Mouse (Mus musculus) macrophage (primary cell): ENCODE results near the gene Sox1. TPM values are rescaled to one million over a fixed set of nuclear protein-coding genes. Genes with fewer than 3 reads are reported as not detected.

Experiments
- H3K27ac ChIP-seq: fragments of 350-480 bp; formaldehyde crosslinking; 2 replicates; pipeline ENCODE4 v1.9.0; 2021
- H3K36me3 ChIP-seq: fragments of 350-480 bp; formaldehyde crosslinking; 2 replicates; pipeline ENCODE4 v1.9.0; 2021; ENCODE audit errors: inconsistent target
- H3K4me3 ChIP-seq: fragments of 350-480 bp; formaldehyde crosslinking; 2 replicates; pipeline ENCODE4 v1.9.0; 2021; ENCODE audit errors: inconsistent target
- H3K79me2 ChIP-seq: fragments of 350-480 bp; formaldehyde crosslinking; 2 replicates; pipeline ENCODE4 v1.9.0; 2021; ENCODE audit errors: inconsistent target
- WGBS: methylation state at CpG from one replicate; pipeline ENCODE4 v1.1.7; 2026; ENCODE audit warnings: inconsistent platforms; ENCODE audit not compliant: missing documents; 5-methylcytosine and 5-hydroxymethylcytosine counted together
- polyA plus RNA-seq: library from polyadenylated mRNA; stranded (reverse); fragments of 250-400 nt; gene quantifications from 3 replicates; pipeline ENCODE4 v1.2.4, GENCODE M21; 2018; ENCODE audit warnings: inconsistent platforms

The Sox1 gene
- polyA plus RNA-seq, 1 experiment from 2014 or later = not detected

- no peak overlapping the region for H3K27ac ChIP-seq
- no peaks in the 10 kb centered on the region for H3K36me3 ChIP-seq
- WGBS = 3% methylated on average over 59 of the region's 59 CpGs
- no peak overlapping the region for H3K4me3 ChIP-seq
- H3K79me2 ChIP-seq = no peaks in the 10 kb centered on the region
These were observed 2.3 kb downstream of the Sox1 start for GRCm38 (mm10) chr8:12397346-12397925.

DNA sequence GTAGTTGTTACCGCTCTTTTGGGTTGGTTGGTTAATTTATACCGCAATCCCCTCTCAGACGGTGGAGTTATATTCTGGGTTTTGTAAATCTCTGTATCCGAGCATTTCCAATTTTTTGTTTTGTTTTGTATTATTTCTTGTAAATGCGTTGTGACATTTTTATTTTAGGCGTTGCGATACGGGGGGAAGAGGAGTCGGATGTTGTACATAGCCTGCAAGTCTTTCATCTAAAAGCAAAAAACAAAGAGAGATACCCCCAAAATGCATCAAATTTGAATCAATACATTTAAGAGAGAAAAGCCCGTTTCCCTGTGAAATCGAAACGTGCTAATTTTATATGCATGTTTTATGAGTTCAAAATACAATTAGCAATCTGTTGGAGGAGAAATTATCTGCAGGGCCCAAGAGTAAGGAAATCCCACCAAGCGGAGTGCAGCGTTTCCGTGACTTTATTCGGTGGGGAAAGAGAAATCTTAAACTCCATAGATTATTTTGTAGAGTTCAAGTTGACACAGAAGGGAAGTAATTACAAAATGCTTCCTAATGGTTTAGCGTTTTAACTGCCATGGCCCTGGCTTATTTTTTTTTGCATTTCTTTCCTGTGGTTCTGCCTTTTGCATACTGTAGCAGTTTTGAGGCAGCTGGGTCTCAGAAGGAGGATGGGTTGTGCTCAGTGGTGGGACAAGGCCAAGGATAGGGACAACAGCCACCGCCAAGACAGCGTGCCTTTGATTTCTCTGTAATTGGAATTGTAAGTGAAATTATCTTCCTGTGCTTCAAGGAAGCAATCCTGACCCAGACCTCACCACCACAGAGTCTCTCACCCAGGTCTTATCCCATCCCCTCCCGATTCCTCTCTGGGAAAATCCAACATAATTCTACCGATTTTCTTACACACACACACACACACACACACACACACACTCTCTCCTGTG lies 3.2 kb downstream of the Sox1 start:
- Histone ChIP-seq H3K4me3 (no peak overlapping the region), H3K79me2 (no peaks in the 10 kb centered on the region), H3K36me3 (no peaks in the 10 kb centered on the region), H3K27ac (no peak overlapping the region)
- WGBS = 9% methylated on average over 21 of the region's 21 CpGs

DNA sequence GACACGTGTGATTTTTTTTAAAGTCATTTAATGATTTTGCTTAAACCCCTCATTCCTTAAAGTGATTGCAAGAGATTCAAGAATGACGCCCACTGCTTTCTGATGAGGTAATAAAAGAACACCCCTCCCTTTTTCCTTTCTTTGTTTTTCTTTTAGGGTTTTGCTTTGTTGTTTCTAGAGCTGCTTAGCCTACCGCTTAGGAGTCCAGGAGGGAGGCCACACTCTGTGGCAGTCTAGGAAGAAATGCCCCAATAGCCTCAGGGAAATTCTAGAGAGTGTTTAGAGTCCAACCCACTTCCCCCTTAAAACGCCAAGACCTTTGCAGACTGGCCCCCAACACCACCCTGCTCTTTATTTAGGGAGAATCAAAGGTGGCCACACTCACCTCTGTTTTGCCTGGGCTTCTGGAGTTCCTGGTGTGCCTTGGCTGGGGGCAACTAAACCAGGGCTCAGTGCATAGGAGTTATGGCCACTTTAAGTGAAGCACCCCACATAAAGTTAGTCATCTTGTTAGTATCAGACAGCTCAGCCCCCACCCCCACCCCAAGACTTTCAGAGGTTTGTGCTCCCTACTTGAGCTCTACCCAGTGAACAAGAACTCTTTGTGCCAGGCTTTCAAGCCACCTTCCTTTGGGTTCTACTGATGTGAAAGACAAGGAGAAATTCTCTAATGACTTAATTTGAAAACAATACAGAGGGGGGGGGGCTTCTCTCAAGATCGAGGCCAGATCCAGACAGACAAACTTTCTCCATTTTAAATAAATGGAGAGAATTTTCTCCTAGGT lies 4.5 kb downstream of the Sox1 start:
- Histone ChIP-seq H3K79me2 (no peaks in the 10 kb centered on the region), H3K36me3 (no peaks in the 10 kb centered on the region), H3K27ac (no peak overlapping the region), H3K4me3 (no peak overlapping the region)
- 12% methylated on average over 5 of the region's 5 CpGs for WGBS

GRCm38 (mm10) chr8:12400611-12401390 lies 5.7 kb downstream of the Sox1 start:
- H3K36me3 ChIP-seq = no peaks in the 10 kb centered on the region
- H3K79me2 ChIP-seq = no peaks in the 10 kb centered on the region
- WGBS = 7% methylated on average over 39 of the region's 44 CpGs
- H3K4me3 ChIP-seq = no peak overlapping the region
- H3K27ac ChIP-seq = no peak overlapping the region

DNA sequence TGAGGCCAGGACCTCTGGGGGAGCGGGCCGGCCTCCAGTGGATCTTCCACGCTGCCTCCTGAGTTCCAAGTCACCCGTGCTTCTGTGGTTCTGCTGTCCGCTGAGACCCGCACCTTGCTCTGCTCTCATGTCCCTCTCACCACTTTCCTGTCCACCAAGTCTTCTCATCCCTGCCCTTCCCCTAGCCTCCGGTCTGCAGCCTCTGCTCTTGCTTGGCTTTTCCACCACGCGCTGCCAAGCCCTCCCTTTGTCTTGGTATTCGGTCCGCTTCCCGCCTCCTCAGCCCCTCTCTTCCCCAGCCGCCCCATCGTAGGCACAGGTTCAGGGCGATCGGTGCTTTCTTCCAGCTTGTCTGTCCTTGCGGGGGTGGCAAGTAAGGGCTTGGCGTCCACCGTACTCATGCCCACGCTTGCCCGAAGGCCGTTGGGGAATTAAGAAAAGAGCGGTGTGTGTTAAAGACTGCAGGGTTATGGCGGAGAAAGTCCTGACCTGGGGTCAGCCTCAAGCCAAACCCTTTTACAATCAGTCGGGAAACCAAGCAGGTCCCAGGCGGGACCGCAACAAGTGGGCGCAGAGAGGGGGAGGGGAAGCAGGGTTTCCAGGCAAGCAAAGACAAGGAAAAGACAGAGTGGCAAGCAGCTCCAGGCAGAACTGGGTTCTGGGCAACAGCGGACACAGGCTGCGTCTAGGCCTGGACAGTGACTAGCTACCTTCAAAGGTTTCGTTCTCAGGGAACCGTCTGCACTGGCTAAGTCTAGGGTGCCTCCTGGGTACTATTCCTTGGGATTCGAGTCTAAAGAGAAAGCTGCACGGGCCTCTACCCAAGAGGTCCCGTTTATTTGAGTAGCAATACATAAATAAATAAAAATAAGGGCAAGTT lies 6.5 kb downstream of the Sox1 start:
- H3K4me3 ChIP-seq = no peak overlapping the region
- WGBS = 6% methylated on average over 35 of the region's 35 CpGs
- H3K27ac ChIP-seq = no peak overlapping the region
- H3K79me2 ChIP-seq = no peaks in the 10 kb centered on the region
- no peaks in the 10 kb centered on the region for H3K36me3 ChIP-seq

GRCm38 (mm10) chr8:12402709-12403108 lies 7.6 kb downstream of the Sox1 start:
- H3K4me3 ChIP-seq = no peak overlapping the region
- H3K36me3 ChIP-seq = no peaks in the 10 kb centered on the region
- WGBS = 12% methylated on average over 9 of the region's 9 CpGs
- no peaks in the 10 kb centered on the region for H3K79me2 ChIP-seq
- H3K27ac ChIP-seq = no peak overlapping the region

DNA sequence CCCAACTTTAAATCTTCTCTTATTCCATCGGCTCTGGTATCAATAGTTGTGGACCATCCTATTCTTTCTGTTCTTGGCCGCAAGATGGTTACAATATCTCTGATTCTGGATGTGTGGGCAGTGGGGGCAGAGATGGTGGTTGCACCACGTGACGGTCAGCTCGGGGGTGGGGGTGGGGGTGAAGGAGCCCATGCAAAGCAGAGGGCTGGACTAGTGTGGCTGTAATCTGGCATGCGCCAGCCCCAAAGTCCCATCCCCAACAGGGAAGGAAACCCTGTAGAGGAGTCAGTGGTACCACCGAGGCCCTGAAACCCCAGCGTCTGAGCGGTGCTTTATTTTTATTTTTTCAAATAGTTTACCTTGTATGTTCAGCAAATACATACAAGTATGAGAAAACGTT lies 12.9 kb downstream of the Sox1 start:
- no peak overlapping the region for H3K27ac ChIP-seq
- WGBS = 26% methylated on average over 10 of the region's 10 CpGs
- no peaks in the 10 kb centered on the region for H3K79me2 ChIP-seq
- H3K4me3 ChIP-seq = no peak overlapping the region
- no peaks in the 10 kb centered on the region for H3K36me3 ChIP-seq

DNA sequence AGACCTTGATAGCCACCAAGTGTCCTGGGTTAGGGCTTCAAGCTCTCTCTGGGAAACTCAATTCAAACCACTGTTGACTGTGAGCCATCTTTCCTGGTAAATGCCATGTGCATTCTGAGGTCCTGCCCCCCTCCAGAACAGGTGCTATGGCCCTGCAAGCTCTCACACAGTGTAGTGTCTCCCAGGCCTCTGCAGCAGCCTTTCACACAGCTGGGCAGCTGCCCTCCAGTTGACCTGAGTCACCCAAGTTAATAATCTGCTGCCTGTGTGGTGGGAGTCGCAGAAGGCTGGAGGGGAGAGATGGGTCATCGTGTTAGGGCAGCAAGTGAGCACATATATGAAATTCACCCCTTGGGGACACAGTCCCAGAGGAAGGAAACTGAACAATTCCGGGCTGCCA lies 14.9 kb downstream of the Sox1 start:
- no peak overlapping the region for H3K27ac ChIP-seq
- H3K36me3 ChIP-seq = no peaks in the 10 kb centered on the region
- 79% methylated on average over 3 of the region's 3 CpGs for WGBS
- no peaks in the 10 kb centered on the region for H3K79me2 ChIP-seq
- H3K4me3 ChIP-seq = no peak overlapping the region

- Histone ChIP-seq H3K36me3 (no peaks in the 10 kb centered on the region), H3K4me3 (no peak overlapping the region), H3K79me2 (no peaks in the 10 kb centered on the region), H3K27ac (no peak overlapping the region)
- WGBS = 89% methylated on average over 2 of the region's 2 CpGs
These were observed 22.0 kb downstream of the Sox1 start for GRCm38 (mm10) chr8:12417056-12417455.

DNA sequence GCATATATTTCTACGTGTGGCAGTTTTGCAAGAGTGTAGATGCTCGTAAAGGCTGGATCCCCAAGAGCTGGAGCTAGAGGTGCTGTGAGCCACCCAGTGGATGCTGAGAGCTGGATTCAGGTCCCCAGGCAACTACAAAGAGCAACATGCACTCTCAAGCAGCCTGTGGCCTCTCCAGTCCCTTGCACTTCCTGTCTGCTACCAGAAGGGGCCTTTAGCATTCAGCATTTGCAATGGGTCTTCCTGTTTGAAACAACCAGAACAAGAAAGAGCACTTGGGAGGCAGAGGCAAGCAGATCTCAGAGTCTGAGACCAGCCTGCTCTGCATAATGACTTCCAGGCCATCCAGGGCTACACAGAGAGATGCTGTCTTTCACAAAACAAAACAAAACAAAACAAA lies 25.4 kb downstream of the Sox1 start:
- H3K79me2 ChIP-seq = no peaks in the 10 kb centered on the region
- 73% methylated on average over 2 of the region's 2 CpGs for WGBS
- H3K27ac ChIP-seq = no peak overlapping the region
- no peaks in the 10 kb centered on the region for H3K36me3 ChIP-seq
- H3K4me3 ChIP-seq = no peak overlapping the region

DNA sequence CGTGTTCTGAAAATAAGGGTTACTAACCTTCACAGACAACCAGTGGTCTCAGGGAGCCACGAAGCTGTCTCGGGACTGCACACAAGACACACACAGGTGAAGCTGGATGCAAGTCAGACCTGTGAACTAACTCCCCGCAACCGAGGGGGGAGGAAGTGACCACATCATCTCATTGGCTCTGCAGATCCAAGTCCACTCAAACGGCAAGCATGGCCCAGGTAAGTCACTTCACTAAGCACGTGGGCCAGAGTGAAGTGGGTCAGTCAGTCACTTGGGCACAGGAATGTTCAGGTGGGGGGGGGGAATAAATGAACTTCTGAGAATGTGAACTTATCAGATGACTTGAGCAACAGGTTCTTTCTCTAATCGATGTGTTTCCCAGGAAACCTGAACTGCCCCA lies 30.8 kb downstream of the Sox1 start:
- Histone ChIP-seq H3K4me3 (no peak overlapping the region), H3K79me2 (no peaks in the 10 kb centered on the region), H3K36me3 (no peaks in the 10 kb centered on the region), H3K27ac (no peak overlapping the region)
- 75% methylated on average over 8 of the region's 8 CpGs for WGBS

GRCm38 (mm10) chr8:12427346-12427745 lies 32.3 kb downstream of the Sox1 start:
- Histone ChIP-seq H3K36me3 (no peaks in the 10 kb centered on the region), H3K27ac (no peak overlapping the region), H3K79me2 (no peaks in the 10 kb centered on the region), H3K4me3 (no peak overlapping the region)
- 80% methylated on average over 9 of the region's 9 CpGs for WGBS

- Histone ChIP-seq H3K36me3 (no peaks in the 10 kb centered on the region), H3K79me2 (no peaks in the 10 kb centered on the region), H3K27ac (no peak overlapping the region), H3K4me3 (no peak overlapping the region)
- 19% methylated on average over 26 of the region's 26 CpGs for WGBS
These were observed 33.0 kb downstream of the Sox1 start for GRCm38 (mm10) chr8:12427886-12428799.
